Mouse (Mus musculus): ENCODE measurements at regions not wholly inside any gene's neighbourhood (a gene's known extent, or its start where the extent isn't known, plus 50 kb on each side); places are given as distances from the start of the nearest gene placed in this dataset.
A peak's percentile ranks its signal among the peaks of the same experiment; 100 is the strongest.

- no peak overlapping the region for H3K4me3 ChIP-seq
- H3K4me1 ChIP-seq, result peaks cover 9% of the 10 kb centered on the region
- no peaks in the 10 kb centered on the region for H3K36me3 ChIP-seq (replicated peaks)
- no peaks in the 10 kb centered on the region for H3K9me3 ChIP-seq
- WGBS, result 53% methylated on average over 8 of the region's 8 CpGs
- H3K27ac ChIP-seq, result no peak overlapping the region
- H3K27me3 ChIP-seq (ENCODE audit: poor library complexity, severe bottlenecking), result no peaks in the 10 kb centered on the region
- DNase-seq (ENCODE audit: extremely low spot score, low spot score), result no peak
These were observed 387.0 kb downstream of the Sfmbt2 start for GRCm38 (mm10) chr2:10757202-10757840.

GRCm38 (mm10) chr2:10757886-10758285 lies 387.6 kb downstream of the Sfmbt2 start:
- H3K27ac ChIP-seq, result no peak overlapping the region
- no peaks in the 10 kb centered on the region for H3K36me3 ChIP-seq (replicated peaks)
- H3K4me3 ChIP-seq, result no peak overlapping the region
- no peaks in the 10 kb centered on the region for H3K27me3 ChIP-seq (ENCODE audit: poor library complexity, severe bottlenecking)
- no peak for DNase-seq (ENCODE audit: extremely low spot score, low spot score)
- peaks cover 9% of the 10 kb centered on the region for H3K4me1 ChIP-seq
- no peaks in the 10 kb centered on the region for H3K9me3 ChIP-seq
- 90% methylated on average over 1 of the region's 1 CpGs for WGBS

- Histone ChIP-seq H3K27me3 (ENCODE audit: poor library complexity, severe bottlenecking) (no peaks in the 10 kb centered on the region), H3K9me3 (no peaks in the 10 kb centered on the region), H3K36me3 (replicated peaks) (no peaks in the 10 kb centered on the region), H3K27ac (no peak overlapping the region), H3K4me3 (no peak overlapping the region), H3K4me1 (peaks cover 4% of the 10 kb centered on the region)
- DNase-seq (ENCODE audit: extremely low spot score, low spot score), result no peak
- 88% methylated on average over 4 of the region's 4 CpGs for WGBS
These were observed 391.9 kb downstream of the Sfmbt2 start for GRCm38 (mm10) chr2:10762236-10762635.

DNA sequence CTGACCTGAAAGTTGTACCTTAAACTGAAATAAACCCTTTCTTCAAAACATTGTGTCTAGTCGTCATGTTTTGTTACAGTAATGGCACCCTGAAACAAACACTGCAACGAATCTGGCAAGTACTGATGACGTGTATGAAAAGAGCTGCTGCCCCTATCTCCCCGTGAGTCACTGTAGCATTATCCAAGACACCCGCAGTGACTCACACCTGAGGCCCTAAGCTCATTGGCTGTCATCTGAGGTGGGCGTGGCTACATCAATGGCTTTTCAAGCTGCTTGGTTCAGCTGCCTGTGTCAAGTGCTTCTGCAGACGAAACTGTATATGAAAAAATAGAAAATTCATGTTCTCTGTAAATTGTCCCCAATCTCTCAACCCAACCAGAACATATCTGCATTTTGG lies 388.8 kb upstream of the Prkcq start:
- H3K4me3 ChIP-seq, result no peak overlapping the region
- no peak for DNase-seq (ENCODE audit: extremely low spot score, low spot score)
- H3K36me3 ChIP-seq (replicated peaks), result no peaks in the 10 kb centered on the region
- no peaks in the 10 kb centered on the region for H3K27me3 ChIP-seq (ENCODE audit: poor library complexity, severe bottlenecking)
- 69% methylated on average over 7 of the region's 7 CpGs for WGBS
- peaks cover 20% of the 10 kb centered on the region for H3K4me1 ChIP-seq
- H3K9me3 ChIP-seq, result no peaks in the 10 kb centered on the region
- H3K27ac ChIP-seq, result no peak overlapping the region

DNA sequence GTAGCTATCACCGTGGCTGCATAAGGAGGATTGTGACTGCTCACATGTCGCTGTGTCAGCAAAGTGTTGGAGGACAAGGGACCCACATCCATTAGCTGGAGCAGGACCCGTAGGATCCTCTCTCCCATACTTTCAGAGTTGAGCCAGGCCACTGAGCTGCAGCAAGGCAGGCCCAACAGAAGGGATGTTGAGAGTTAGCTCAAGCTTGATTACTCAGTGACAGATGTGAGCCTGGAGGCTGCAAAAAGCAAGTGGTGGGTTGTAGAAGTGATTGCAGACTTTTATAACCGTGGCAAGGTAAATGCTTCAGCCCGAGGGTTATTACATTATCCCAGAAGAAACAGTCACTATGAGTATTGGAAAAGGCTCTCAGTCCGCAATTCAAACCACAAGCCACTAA lies 388.3 kb upstream of the Prkcq start:
- Histone ChIP-seq H3K9me3 (no peaks in the 10 kb centered on the region), H3K4me1 (peaks cover 22% of the 10 kb centered on the region), H3K4me3 (no peak overlapping the region), H3K27me3 (ENCODE audit: poor library complexity, severe bottlenecking) (no peaks in the 10 kb centered on the region), H3K27ac (no peak overlapping the region), H3K36me3 (replicated peaks) (no peaks in the 10 kb centered on the region)
- 68% methylated on average over 6 of the region's 6 CpGs for WGBS
- no peak for DNase-seq (ENCODE audit: extremely low spot score, low spot score)

GRCm38 (mm10) chr2:10784266-10784665 lies 387.6 kb upstream of the Prkcq start:
- H3K4me3 ChIP-seq, result no peak overlapping the region
- no peaks in the 10 kb centered on the region for H3K9me3 ChIP-seq
- H3K27me3 ChIP-seq (ENCODE audit: poor library complexity, severe bottlenecking), result no peaks in the 10 kb centered on the region
- no peak for DNase-seq (ENCODE audit: extremely low spot score, low spot score)
- peaks cover 22% of the 10 kb centered on the region for H3K4me1 ChIP-seq
- 30% methylated on average over 2 of the region's 2 CpGs for WGBS
- no peaks in the 10 kb centered on the region for H3K36me3 ChIP-seq (replicated peaks)
- no peak overlapping the region for H3K27ac ChIP-seq

GRCm38 (mm10) chr2:10785156-10785555 lies 386.8 kb upstream of the Prkcq start:
- Histone ChIP-seq H3K4me1 (peaks cover 22% of the 10 kb centered on the region), H3K27ac (no peak overlapping the region), H3K9me3 (no peaks in the 10 kb centered on the region), H3K4me3 (no peak overlapping the region), H3K27me3 (ENCODE audit: poor library complexity, severe bottlenecking) (no peaks in the 10 kb centered on the region), H3K36me3 (replicated peaks) (no peaks in the 10 kb centered on the region)
- WGBS, result 23% methylated on average over 2 of the region's 2 CpGs
- peak; percentile 33 for DNase-seq (ENCODE audit: extremely low spot score, low spot score)

GRCm38 (mm10) chr2:10788509-10788908 lies 383.4 kb upstream of the Prkcq start:
- WGBS, result 50% methylated on average over 1 of the region's 1 CpGs
- Histone ChIP-seq H3K4me3 (no peak overlapping the region), H3K9me3 (no peaks in the 10 kb centered on the region), H3K27ac (no peak overlapping the region), H3K4me1 (peaks cover 18% of the 10 kb centered on the region), H3K27me3 (ENCODE audit: poor library complexity, severe bottlenecking) (no peaks in the 10 kb centered on the region), H3K36me3 (replicated peaks) (no peaks in the 10 kb centered on the region)
- DNase-seq (ENCODE audit: extremely low spot score, low spot score), result no peak

- Histone ChIP-seq H3K4me3 (no peak overlapping the region), H3K9me3 (no peaks in the 10 kb centered on the region), H3K27ac (no peak overlapping the region), H3K4me1 (0 out of 2 replicates have a peak, but pooled peaks cover 3% of the 10 kb centered on the region), H3K27me3 (ENCODE audit: poor library complexity, severe bottlenecking) (no peaks in the 10 kb centered on the region), H3K36me3 (replicated peaks) (no peaks in the 10 kb centered on the region)
- DNase-seq (ENCODE audit: extremely low spot score, low spot score), result no peak
These were observed 380.7 kb upstream of the Prkcq start for GRCm38 (mm10) chr2:10791233-10791632.

GRCm38 (mm10) chr2:10816374-10816773 lies 355.5 kb upstream of the Prkcq start:
- Histone ChIP-seq H3K27ac (no peak overlapping the region), H3K4me3 (no peak overlapping the region), H3K36me3 (replicated peaks) (no peaks in the 10 kb centered on the region), H3K9me3 (no peaks in the 10 kb centered on the region), H3K27me3 (ENCODE audit: poor library complexity, severe bottlenecking) (no peaks in the 10 kb centered on the region), H3K4me1 (no peaks in the 10 kb centered on the region)
- no peak for DNase-seq (ENCODE audit: extremely low spot score, low spot score)
- WGBS, result 18% methylated on average over 2 of the region's 2 CpGs

DNA sequence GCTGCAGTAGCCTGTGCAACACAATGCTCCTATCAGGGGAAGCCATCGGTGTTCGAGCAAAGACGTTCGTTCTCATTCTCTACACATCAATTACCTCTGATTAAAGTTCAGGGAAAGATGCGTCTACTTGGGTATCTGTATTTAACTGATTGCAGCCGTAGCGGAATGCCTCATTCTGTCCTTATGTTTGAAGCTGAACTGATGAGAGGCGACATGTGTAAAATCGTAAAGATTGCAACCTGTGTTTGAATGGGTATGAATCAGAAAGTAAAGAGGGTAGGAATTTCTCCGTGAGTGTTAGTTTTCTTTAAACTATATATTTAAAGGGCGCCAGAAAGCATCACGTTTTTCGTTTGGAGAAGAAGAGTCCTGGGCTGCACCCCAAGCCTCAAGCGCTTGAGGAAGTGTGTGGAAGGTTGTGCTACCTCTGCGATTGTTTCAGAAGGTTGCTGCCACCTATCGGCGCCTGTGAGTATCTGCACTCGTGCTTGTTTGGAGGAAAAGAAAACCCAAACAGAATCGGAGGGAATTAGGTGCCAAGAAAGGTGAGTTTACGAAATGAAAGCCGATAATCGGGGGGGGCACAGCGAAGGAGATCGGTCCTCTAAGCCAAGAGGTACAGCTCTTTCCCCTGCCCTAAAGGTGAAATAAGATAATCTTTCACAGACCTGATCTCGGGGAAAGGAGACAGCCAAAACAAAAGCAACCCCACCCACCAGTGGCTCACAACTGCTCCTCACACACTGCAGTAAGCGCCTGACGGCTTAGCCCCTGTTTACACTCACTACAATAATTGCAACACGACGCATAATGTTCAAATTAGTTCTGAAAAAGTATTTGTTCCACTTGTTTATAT lies 346.4 kb upstream of the Prkcq start:
- Histone ChIP-seq H3K9me3 (no peaks in the 10 kb centered on the region), H3K4me1 (0 out of 2 replicates have a peak, but pooled peaks cover 4% of the 10 kb centered on the region), H3K27ac (0 out of 2 replicates have a peak overlapping the region, but pooled peaks have one; percentile 51), H3K36me3 (replicated peaks) (no peaks in the 10 kb centered on the region), H3K4me3 (peak overlapping the region; percentile 51), H3K27me3 (ENCODE audit: poor library complexity, severe bottlenecking) (peaks cover 14% of the 10 kb centered on the region)
- peak; percentile 66 for DNase-seq (ENCODE audit: extremely low spot score, low spot score)
- 36% methylated on average over 29 of the region's 29 CpGs for WGBS

DNA sequence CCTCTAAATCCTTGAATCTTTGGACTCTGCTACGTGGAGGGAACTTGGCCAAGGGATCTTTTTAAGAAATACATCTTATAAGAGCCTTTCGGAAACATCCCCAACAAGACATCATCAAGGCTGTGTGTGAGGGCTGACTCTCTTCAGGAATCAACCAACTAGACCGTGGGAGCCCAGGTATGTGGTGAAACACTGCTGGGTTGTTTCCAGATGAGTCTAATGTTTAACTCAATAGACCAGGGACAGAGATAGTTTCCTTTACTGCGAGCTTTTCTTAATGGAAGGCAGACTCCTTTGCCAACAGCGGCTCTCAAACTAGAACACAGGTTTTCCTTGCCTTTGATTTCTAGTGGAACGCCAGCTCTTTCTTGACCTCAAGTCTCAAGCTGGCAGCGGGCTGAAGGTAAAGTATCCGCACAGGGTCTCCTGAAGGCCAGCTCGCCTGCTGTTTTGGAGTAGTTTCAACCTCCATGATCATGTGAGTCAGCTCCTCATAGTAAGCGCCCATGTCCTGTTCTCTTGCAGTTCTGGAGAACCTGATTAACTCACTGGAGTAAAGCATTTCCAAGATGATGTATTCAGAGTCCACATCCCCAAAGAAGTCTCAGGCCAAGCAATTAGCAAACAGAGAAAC lies 345.7 kb upstream of the Prkcq start:
- Histone ChIP-seq H3K9me3 (no peaks in the 10 kb centered on the region), H3K36me3 (replicated peaks) (no peaks in the 10 kb centered on the region), H3K4me3 (peak overlapping the region; percentile 51), H3K27ac (no peak overlapping the region), H3K4me1 (0 out of 2 replicates have a peak, but pooled peaks cover 4% of the 10 kb centered on the region), H3K27me3 (ENCODE audit: poor library complexity, severe bottlenecking) (peaks cover 14% of the 10 kb centered on the region)
- WGBS, result 86% methylated on average over 10 of the region's 10 CpGs
- no peak for DNase-seq (ENCODE audit: extremely low spot score, low spot score)

- Histone ChIP-seq H3K9me3 (no peaks in the 10 kb centered on the region), H3K27me3 (ENCODE audit: poor library complexity, severe bottlenecking) (no peaks in the 10 kb centered on the region), H3K4me3 (no peak overlapping the region), H3K4me1 (peaks cover 5% of the 10 kb centered on the region; the same call in 1 of the 2 replicates), H3K27ac (no peak overlapping the region), H3K36me3 (replicated peaks) (no peaks in the 10 kb centered on the region)
- 68% methylated on average over 5 of the region's 5 CpGs for whole genome bisulfite sequencing
- no peak for DNase-seq (ENCODE audit: extremely low spot score, low spot score)
These were observed 331.9 kb upstream of the Prkcq start for GRCm38 (mm10) chr2:10839976-10840375.

All from forebrain, embryonic 10.5 days (tissue).